11 mouse cellular contexts compared by ENCODE assay signal in genomic region chr3:27736180-27736579, GRCm38 (mm10). TPM values are rescaled to one million over a fixed set of nuclear protein-coding genes. Genes with fewer than 3 reads are reported as not detected.
A peak's percentile ranks its signal among the peaks of the same experiment; 100 is the strongest.
DNase-seq lines count a peak whose midpoint lies in the region; ATAC-seq and TF ChIP-seq lines count a peak whose summit lies in the region.
"Had no signal": no experiment of that assay in that cellular context is flagged by ENCODE, and none has a peak within 500 bp of the region (broad histone marks: within the 10 kb centered on the region; RNA-seq: fewer than 3 reads in every experiment).

No protein-coding gene starts in this region.

- DNase-seq in kidney, adult 9 months, result no peak
- DNase-seq in embryo, embryonic 11 days, result peak; percentile 49
- no peak for DNase-seq in midbrain, postnatal 0 days (ENCODE audit: low spot score)
- no peak for DNase-seq in urinary bladder, adult 2 months (ENCODE audit: low spot score)
- no peak for DNase-seq in layer of hippocampus, adult 18-20 months (ENCODE audit: low spot score in 2 of 2)

- H3K9me3 ChIP-seq in kidney, embryonic 16.5 days (ENCODE audit: low read length), result no peaks in the 10 kb centered on the region
- no peaks in the 10 kb centered on the region for H3K9me3 ChIP-seq in forebrain, embryonic 16.5 days (ENCODE audit: control insufficient read depth, low read length)
- H3K9me3 ChIP-seq in midbrain, postnatal 0 days (ENCODE audit: low read length), result no peaks in the 10 kb centered on the region
- H3K9me3 ChIP-seq: G1E; liver, embryonic 15.5 days had no signal

- no peak overlapping the region for H3K9ac ChIP-seq in kidney, embryonic 16.5 days (replicated peaks; ENCODE audit: low read length)
- no peak overlapping the region for H3K9ac ChIP-seq in forebrain, embryonic 16.5 days (replicated peaks; ENCODE audit: low read depth, low read length)
- no peak overlapping the region for H3K9ac ChIP-seq in midbrain, postnatal 0 days (replicated peaks; ENCODE audit: low read length, poor library complexity, severe bottlenecking)
- H3K9ac ChIP-seq: liver, embryonic 15.5 days had no signal

- peak; percentile 31; the same call in 1 of the 2 replicates for ATAC-seq in kidney, embryonic 16.5 days (ENCODE audit: low FRiP score, low TSS enrichment)
- ATAC-seq in forebrain, embryonic 16.5 days, result no peak
- 0 out of 2 replicates have a peak, but pooled peaks have one; percentile 49 for ATAC-seq in midbrain, postnatal 0 days (ENCODE audit: low FRiP score)
- ATAC-seq in megakaryocyte-erythroid progenitor cell, adult 5-6 weeks (replicated peaks; ENCODE audit: low FRiP score, low TSS enrichment, poor library complexity, severe bottlenecking), result no peak

- H3K27ac ChIP-seq in kidney, embryonic 16.5 days (ENCODE audit: low read length), result no peak overlapping the region
- no peak overlapping the region for H3K27ac ChIP-seq in forebrain, embryonic 16.5 days (ENCODE audit: low read length)
- H3K27ac ChIP-seq in midbrain, postnatal 0 days (ENCODE audit: low read depth, low read length), result no peak overlapping the region
- H3K27ac ChIP-seq: kidney, postnatal 0 days; liver, embryonic 15.5 days had no signal

- no peaks in the 10 kb centered on the region for H3K36me3 ChIP-seq in kidney, embryonic 16.5 days (ENCODE audit: insufficient read depth, low read length)
- H3K36me3 ChIP-seq in forebrain, embryonic 16.5 days (ENCODE audit: control insufficient read depth, insufficient read depth), result no peaks in the 10 kb centered on the region
- no peaks in the 10 kb centered on the region for H3K36me3 ChIP-seq in midbrain, postnatal 0 days (ENCODE audit: insufficient read depth, low read length)
- H3K36me3 ChIP-seq: G1E; liver, embryonic 15.5 days had no signal

- no peak overlapping the region for H3K4me3 ChIP-seq in kidney, embryonic 16.5 days (ENCODE audit: low read length)
- no peak overlapping the region for H3K4me3 ChIP-seq in forebrain, embryonic 16.5 days (replicated peaks; ENCODE audit: low read length)
- no peak overlapping the region for H3K4me3 ChIP-seq in midbrain, postnatal 0 days (ENCODE audit: low read depth, low read length)
- H3K4me3 ChIP-seq: liver, embryonic 15.5 days had no signal

- no peaks in the 10 kb centered on the region for H3K27me3 ChIP-seq in kidney, embryonic 16.5 days (ENCODE audit: insufficient read depth, low read length)
- no peaks in the 10 kb centered on the region for H3K27me3 ChIP-seq in forebrain, embryonic 16.5 days (replicated peaks; ENCODE audit: control insufficient read depth, insufficient read depth, low read length)
- H3K27me3 ChIP-seq in midbrain, postnatal 0 days (ENCODE audit: insufficient read depth, low read length), result no peaks in the 10 kb centered on the region
- H3K27me3 ChIP-seq: liver, embryonic 15.5 days had no signal

- H3K4me2 ChIP-seq in kidney, embryonic 16.5 days (replicated peaks; ENCODE audit: low read depth, low read length), result no peak overlapping the region
- H3K4me2 ChIP-seq in forebrain, embryonic 16.5 days (ENCODE audit: low read length), result peak overlapping the region; percentile 19
- H3K4me2 ChIP-seq in midbrain, postnatal 0 days (ENCODE audit: low read depth, low read length, poor library complexity, severe bottlenecking), result peak overlapping the region; percentile 32
- H3K4me2 ChIP-seq: liver, embryonic 15.5 days had no signal

- no peak for TF ChIP-seq CTCF in midbrain, postnatal 0 days (IDR thresholded peaks at IDR 0.05)

- peaks cover 3% of the 10 kb centered on the region; the same call in 1 of the 2 replicates for H3K4me1 ChIP-seq in kidney, embryonic 16.5 days (ENCODE audit: insufficient read depth, low read length)
- H3K4me1 ChIP-seq in forebrain, embryonic 16.5 days (replicated peaks; ENCODE audit: control insufficient read depth, insufficient read depth, low read length), result no peaks in the 10 kb centered on the region
- no peaks in the 10 kb centered on the region; the same call in 1 of the 2 replicates for H3K4me1 ChIP-seq in midbrain, postnatal 0 days (ENCODE audit: insufficient read depth, low read length)
- H3K4me1 ChIP-seq: liver, embryonic 15.5 days had no signal

- WGBS in kidney, embryonic 16.5 days, result 21% methylated on average over 9 of the region's 9 CpGs
- 11% methylated on average over 9 of the region's 9 CpGs for WGBS in forebrain, embryonic 16.5 days
- WGBS in midbrain, postnatal 0 days, result 11% methylated on average over 9 of the region's 9 CpGs

RNA-seq across cellular contexts. Expression of gene Fndc3b, which starts 25.1 kb away (rescaled TPM):
- 29.8 and 30.4 TPM in 2 replicates for polyA plus RNA-seq in kidney, embryonic 16.5 days (2015; fragmentation: Nextera tagmentation; extraction: Ambion mirVana)
- polyA plus RNA-seq in forebrain, embryonic 16.5 days (2015; fragmentation: Nextera tagmentation; extraction: Ambion mirVana), result 6.7 TPM in 2 replicates
- 13.4 and 16.7 TPM in 2 replicates for total RNA-seq in midbrain, postnatal 0 days (2014; rRNA removed)
- polyA plus RNA-seq in midbrain, postnatal 0 days (2015; fragmentation: Nextera tagmentation; extraction: Ambion mirVana), result 5.1 and 7.6 TPM in 2 replicates
- 26.0 and 34.5 TPM in 2 replicates for polyA plus RNA-seq in urinary bladder, adult 2 months (2012; rRNA removed)
- 0.96 and 2.8 TPM in 2 replicates for total RNA-seq in megakaryocyte-erythroid progenitor cell, adult 5-6 weeks (2014; fragmentation: Nextera tagmentation)
- total RNA-seq in megakaryocyte-erythroid progenitor cell, adult 5-6 weeks (2017), result 0.28 and 1.3 TPM in 2 replicates
- 10 to 100 TPM; 20.5 to 21.2 TPM for total RNA-seq in layer of hippocampus, adult 18-20 months (2021)
- polyA plus RNA-seq: G1E had no signal

Comparison
In these comparisons a context has a peak if more than half of its experiments do, and no peak if none do; other contexts are left out.
1. ATAC-seq: peak in kidney, embryonic 16.5 days (single experiment) and midbrain, postnatal 0 days (single experiment); none in forebrain, embryonic 16.5 days (single experiment) and megakaryocyte-erythroid progenitor cell, adult 5-6 weeks (single experiment).